Mouse (Mus musculus) testis, adult 2 months (tissue): Measurements from ENCODE around the gene Nrarp.

ENCODE experiments used
- CTCF ChIP-seq: fragments of 200-500 bp; IDR thresholded peaks from 2 replicates; pipeline ENCODE4 v1.5.1; 2012; ENCODE audit warnings: low read depth, mild to moderate bottlenecking, inconsistent platforms, low read length, moderate library complexity; ENCODE audit not compliant: control insufficient read depth, insufficient read depth, insufficient replicate concordance
- POLR2A ChIP-seq: fragments of 200-500 bp; IDR thresholded peaks from 2 replicates; pipeline ENCODE4 v1.6.1; 2012; ENCODE audit warnings: low read depth, mild to moderate bottlenecking, inconsistent platforms, low read length, moderate library complexity; ENCODE audit not compliant: control insufficient read depth

- TF ChIP-seq CTCF = no peak
- no peak for TF ChIP-seq POLR2A
Observed at GRCm38 (mm10) chr2:25175690-25176078, 4.9 kb upstream of the Nrarp start.
